Mouse (Mus musculus) neural tube, embryonic 13.5 days (tissue): ENCODE measurements around the gene Macf1. TPM values are rescaled to one million over a fixed set of nuclear protein-coding genes. Genes with fewer than 3 reads are reported as not detected.

Source experiments
- ATAC-seq: fragments of 200-750 bp; cut with Nextera tagmentation; 2 replicates; pipeline ENCODE4 v1.8.0; 2017; ENCODE audit warnings: low read depth, mild to moderate bottlenecking, moderate TSS enrichment, moderate library complexity
- H3K27ac ChIP-seq: fragments of 300-500 bp; sonication (generic); replicated peaks from 2 replicates; pipeline ENCODE4 v1.5.1; 2015; ENCODE audit warnings: moderate library complexity, mild to moderate bottlenecking, inconsistent platforms
- H3K27me3 ChIP-seq: fragments of 300-500 bp; sonication (generic); 2 replicates; pipeline ENCODE4 v1.6.1; 2015; ENCODE audit warnings: mild to moderate bottlenecking, inconsistent platforms
- H3K36me3 ChIP-seq: fragments of 300-500 bp; sonication (generic); 2 replicates; pipeline ENCODE4 v1.6.1; 2015; ENCODE audit warnings: mild to moderate bottlenecking, inconsistent platforms
- H3K4me1 ChIP-seq: fragments of 300-500 bp; sonication (generic); replicated peaks from 2 replicates; pipeline ENCODE4 v1.6.1; 2015; ENCODE audit warnings: inconsistent platforms
- H3K4me2 ChIP-seq: fragments of 300-500 bp; sonication (generic); 2 replicates; pipeline ENCODE4 v1.6.1; 2015; ENCODE audit warnings: inconsistent platforms, mild to moderate bottlenecking, moderate library complexity
- H3K4me3 ChIP-seq: fragments of 300-500 bp; sonication (generic); 2 replicates; pipeline ENCODE4 v1.5.1; 2015; ENCODE audit warnings: mild to moderate bottlenecking, inconsistent platforms
- H3K9ac ChIP-seq: fragments of 300-500 bp; sonication (generic); 2 replicates; pipeline ENCODE4 v1.6.1; 2015; ENCODE audit warnings: moderate library complexity, mild to moderate bottlenecking, inconsistent platforms
- H3K9me3 ChIP-seq: fragments of 300-500 bp; sonication (generic); 2 replicates; pipeline ENCODE4 v1.6.1; 2016; ENCODE audit warnings: inconsistent platforms
- WGBS: fragments of 180-500 bp; shearing (Covaris S2); methylation state at CpG from one replicate; pipeline ENCODE4 v1.1.7; 2015; 5-methylcytosine and 5-hydroxymethylcytosine counted together
- polyA plus RNA-seq: library from polyadenylated mRNA; unstranded; fragments of >200 nt; fragmentation: Nextera tagmentation; extraction: Ambion mirVana; gene quantifications from 2 replicates; pipeline ENCODE4 v1.2.1, GENCODE M21; 2015

The Macf1 gene
- polyA plus RNA-seq, 1 experiment from 2014 or later = 57.7 TPM

- Histone ChIP-seq H3K4me2 (no peak overlapping the region), H3K27me3 (no peaks in the 10 kb centered on the region), H3K36me3 (no peaks in the 10 kb centered on the region), H3K4me3 (no peak overlapping the region), H3K9me3 (0 out of 2 replicates have a peak, but pooled peaks cover 4% of the 10 kb centered on the region), H3K9ac (no peak overlapping the region), H3K27ac (peak overlapping the region; percentile 67), H3K4me1 (peaks cover 29% of the 10 kb centered on the region)
- 30% methylated on average over 5 of the region's 5 CpGs for WGBS
- ATAC-seq = peak; percentile 55; the same call in 1 of the 2 replicates
These were observed 78.2 kb downstream of the Macf1 start for GRCm38 (mm10) chr4:123605948-123606347.

GRCm38 (mm10) chr4:123605309-123605708, 78.9 kb downstream of the Macf1 start:
- H3K4me2 ChIP-seq = no peak overlapping the region
- 69% methylated on average over 1 of the region's 1 CpGs for WGBS
- no peak overlapping the region for H3K4me3 ChIP-seq
- ATAC-seq = no peak
- H3K27me3 ChIP-seq = no peaks in the 10 kb centered on the region
- peaks cover 30% of the 10 kb centered on the region for H3K4me1 ChIP-seq
- peak overlapping the region; percentile 67; the same call in 1 of the 2 replicates for H3K27ac ChIP-seq
- 0 out of 2 replicates have a peak, but pooled peaks cover 4% of the 10 kb centered on the region for H3K9me3 ChIP-seq
- H3K9ac ChIP-seq = no peak overlapping the region
- H3K36me3 ChIP-seq = no peaks in the 10 kb centered on the region

DNA sequence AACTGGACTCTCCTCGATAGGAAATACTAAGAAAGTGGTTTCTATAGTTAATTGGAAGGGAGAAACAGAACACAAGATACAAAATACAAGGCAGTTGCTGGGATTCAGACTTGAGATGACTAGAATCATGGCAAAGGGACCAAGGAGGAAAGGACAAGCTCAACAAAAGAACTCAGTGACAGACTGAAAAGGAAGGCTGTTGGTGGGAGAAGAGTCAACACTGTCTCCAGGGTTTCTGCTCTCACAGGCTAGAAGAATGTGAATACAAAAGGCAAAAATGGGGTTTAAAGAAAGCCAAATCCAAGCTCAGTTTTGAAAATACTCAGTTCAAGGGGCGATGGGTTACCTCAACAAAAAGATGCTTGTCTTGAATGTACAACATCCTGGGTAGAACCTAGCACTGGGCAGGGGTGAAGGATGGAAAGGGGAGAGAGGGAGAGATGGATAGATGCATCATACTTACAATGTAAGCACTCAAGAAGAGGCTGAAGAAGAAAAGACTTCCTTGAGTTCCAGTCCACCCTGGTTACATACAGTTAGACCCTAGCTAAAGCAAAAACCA, 81.4 kb downstream of the Macf1 start:
- WGBS = 76% methylated on average over 2 of the region's 2 CpGs
- Histone ChIP-seq H3K4me2 (no peak overlapping the region), H3K27ac (peak overlapping the region; percentile 59), H3K9ac (no peak overlapping the region), H3K27me3 (no peaks in the 10 kb centered on the region), H3K4me1 (peaks cover 42% of the 10 kb centered on the region), H3K4me3 (no peak overlapping the region), H3K36me3 (no peaks in the 10 kb centered on the region), H3K9me3 (0 out of 2 replicates have a peak, but pooled peaks cover 4% of the 10 kb centered on the region)
- ATAC-seq = no peak

- no peaks in the 10 kb centered on the region for H3K9me3 ChIP-seq
- H3K9ac ChIP-seq = no peak overlapping the region
- H3K4me3 ChIP-seq = no peak overlapping the region
- no peaks in the 10 kb centered on the region for H3K36me3 ChIP-seq
- WGBS = 74% methylated on average over 1 of the region's 1 CpGs
- H3K27ac ChIP-seq = no peak overlapping the region
- H3K4me1 ChIP-seq = peaks cover 45% of the 10 kb centered on the region
- ATAC-seq = no peak
- no peaks in the 10 kb centered on the region for H3K27me3 ChIP-seq
- H3K4me2 ChIP-seq = no peak overlapping the region
These were observed 83.1 kb downstream of the Macf1 start for GRCm38 (mm10) chr4:123601036-123601435.

GRCm38 (mm10) chr4:123598519-123599228, 85.5 kb downstream of the Macf1 start:
- no peak overlapping the region for H3K27ac ChIP-seq
- no peak for ATAC-seq

DNA sequence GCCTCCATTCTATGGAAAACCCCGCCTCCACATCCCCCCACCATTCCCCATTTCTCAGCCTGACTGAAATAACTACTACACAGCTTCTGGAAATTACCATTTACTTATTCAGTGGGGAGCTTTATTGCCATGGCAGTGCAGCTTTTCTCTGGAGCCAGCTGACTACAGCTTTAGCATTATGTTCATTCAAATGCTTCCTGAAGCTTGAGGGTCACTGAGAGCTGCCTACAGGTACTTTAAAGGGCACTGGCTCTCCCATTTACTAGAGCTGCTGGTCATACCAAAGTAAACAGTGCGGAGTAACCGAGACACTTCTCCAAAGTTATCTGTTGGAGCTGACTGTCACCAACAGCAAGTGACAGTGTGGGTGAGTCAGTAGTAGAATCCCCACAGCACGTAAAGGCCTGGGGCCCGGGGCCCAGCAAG, 89.8 kb downstream of the Macf1 start:
- Histone ChIP-seq H3K4me3 (no peak overlapping the region), H3K9me3 (no peaks in the 10 kb centered on the region), H3K4me2 (no peak overlapping the region), H3K36me3 (no peaks in the 10 kb centered on the region), H3K27ac (peak overlapping the region; percentile 73), H3K27me3 (no peaks in the 10 kb centered on the region), H3K4me1 (peaks cover 66% of the 10 kb centered on the region), H3K9ac (no peak overlapping the region)
- 37% methylated on average over 5 of the region's 5 CpGs for WGBS
- ATAC-seq = peak; percentile 27; the same call in 1 of the 2 replicates

More at GRCm38 (mm10) chr4:123598519-123599228, 85.5 kb downstream of the Macf1 start:
- peaks cover 51% of the 10 kb centered on the region for H3K4me1 ChIP-seq
- H3K4me2 ChIP-seq = no peak overlapping the region
- H3K36me3 ChIP-seq = no peaks in the 10 kb centered on the region
- no peak overlapping the region for H3K4me3 ChIP-seq
- H3K9me3 ChIP-seq = no peaks in the 10 kb centered on the region
- H3K27me3 ChIP-seq = no peaks in the 10 kb centered on the region
- 67% methylated on average over 11 of the region's 11 CpGs for WGBS
- no peak overlapping the region for H3K9ac ChIP-seq

GRCm38 (mm10) chr4:123593664-123594063, 90.5 kb downstream of the Macf1 start:
- H3K9ac ChIP-seq = no peak overlapping the region
- H3K9me3 ChIP-seq = no peaks in the 10 kb centered on the region
- H3K4me3 ChIP-seq = no peak overlapping the region
- H3K27me3 ChIP-seq = no peaks in the 10 kb centered on the region
- WGBS = 41% methylated on average over 3 of the region's 3 CpGs
- H3K36me3 ChIP-seq = no peaks in the 10 kb centered on the region
- ATAC-seq = no peak
- H3K27ac ChIP-seq = peak overlapping the region; percentile 73
- H3K4me2 ChIP-seq = no peak overlapping the region
- H3K4me1 ChIP-seq = peaks cover 64% of the 10 kb centered on the region

- Histone ChIP-seq H3K4me2 (no peak overlapping the region), H3K4me1 (peaks cover 58% of the 10 kb centered on the region), H3K4me3 (no peak overlapping the region), H3K9ac (no peak overlapping the region), H3K27ac (no peak overlapping the region), H3K9me3 (no peaks in the 10 kb centered on the region), H3K36me3 (no peaks in the 10 kb centered on the region), H3K27me3 (no peaks in the 10 kb centered on the region)
- 76% methylated on average over 5 of the region's 5 CpGs for WGBS
- no peak for ATAC-seq
These were observed 92.1 kb downstream of the Macf1 start for GRCm38 (mm10) chr4:123592046-123592445.

- ATAC-seq = no peak
- H3K27me3 ChIP-seq = no peaks in the 10 kb centered on the region
- no peak overlapping the region for H3K4me2 ChIP-seq
- no peak overlapping the region for H3K4me3 ChIP-seq
- 56% methylated on average over 4 of the region's 4 CpGs for WGBS
- H3K9ac ChIP-seq = no peak overlapping the region
- no peaks in the 10 kb centered on the region for H3K9me3 ChIP-seq
- no peak overlapping the region for H3K27ac ChIP-seq
- H3K36me3 ChIP-seq = no peaks in the 10 kb centered on the region
- H3K4me1 ChIP-seq = peaks cover 58% of the 10 kb centered on the region
These were observed 93.0 kb downstream of the Macf1 start for GRCm38 (mm10) chr4:123591026-123591635.

DNA sequence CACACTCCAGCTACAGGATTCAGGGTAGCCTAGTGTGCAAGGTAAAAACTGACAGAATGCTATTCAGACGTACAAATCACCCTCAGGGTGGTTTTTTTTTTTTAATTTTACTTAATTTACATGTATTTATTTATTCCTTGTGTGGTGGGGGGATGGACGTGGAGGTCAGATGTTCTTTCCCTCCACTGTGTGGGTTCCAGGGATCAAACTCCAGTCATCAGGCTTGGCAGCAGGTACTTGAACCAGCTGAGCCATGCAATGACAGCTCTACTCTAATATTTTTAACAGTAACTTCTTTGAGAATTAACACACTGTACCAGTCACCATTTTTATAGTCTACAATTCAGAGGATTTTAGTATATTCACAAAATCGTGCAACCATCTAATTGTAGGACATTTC, 94.7 kb downstream of the Macf1 start:
- ATAC-seq = no peak
- Histone ChIP-seq H3K9ac (no peak overlapping the region), H3K4me2 (no peak overlapping the region), H3K36me3 (no peaks in the 10 kb centered on the region), H3K4me1 (peaks cover 52% of the 10 kb centered on the region), H3K4me3 (no peak overlapping the region), H3K9me3 (no peaks in the 10 kb centered on the region), H3K27ac (peak overlapping the region; percentile 29; the same call in 1 of the 2 replicates), H3K27me3 (no peaks in the 10 kb centered on the region)
- WGBS = 58% methylated on average over 3 of the region's 3 CpGs

DNA sequence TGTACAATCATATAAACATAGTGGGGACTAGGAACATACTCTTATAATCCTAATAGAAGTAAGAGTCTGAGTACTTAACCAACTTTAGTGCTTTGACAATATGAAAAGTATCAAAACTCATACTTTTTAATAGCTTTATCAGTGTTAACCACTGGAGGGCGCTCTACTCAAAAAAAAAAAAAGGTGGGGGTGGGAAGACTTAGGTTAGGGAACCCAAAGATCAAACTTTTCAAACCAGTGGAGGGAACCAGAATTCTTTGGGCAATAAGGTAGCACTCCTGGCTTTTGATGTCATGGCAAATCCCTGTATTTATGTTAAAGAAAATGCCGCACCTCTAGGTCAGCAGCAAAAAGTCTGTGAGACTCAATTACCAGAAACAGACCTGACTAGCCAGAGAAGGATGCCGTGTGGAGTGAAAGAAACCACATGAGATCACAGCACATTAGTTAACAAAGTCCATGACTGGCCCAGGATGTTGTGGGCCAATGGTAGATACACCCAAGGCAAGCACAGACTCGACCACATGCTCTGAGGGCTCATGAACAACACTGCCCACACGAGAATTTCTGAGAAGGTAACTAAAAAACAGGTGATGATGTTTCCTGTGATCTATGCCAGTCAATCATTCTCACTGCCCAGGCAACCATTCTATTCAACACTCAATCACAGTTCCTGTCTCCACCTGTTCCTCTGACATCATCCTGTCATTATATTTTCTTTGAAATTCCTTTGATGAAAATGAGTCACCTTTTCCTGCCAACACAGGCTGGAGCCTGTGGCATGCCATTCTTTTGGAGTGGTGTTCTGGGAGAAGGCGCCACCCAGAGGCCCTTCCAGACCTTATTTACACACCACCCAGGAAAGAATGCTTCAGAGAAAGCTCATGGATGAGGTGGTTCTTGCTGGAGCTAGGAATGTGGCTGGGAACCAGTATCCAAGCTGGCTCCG, 95.5 kb downstream of the Macf1 start:
- H3K9me3 ChIP-seq = no peaks in the 10 kb centered on the region
- H3K9ac ChIP-seq = no peak overlapping the region
- no peaks in the 10 kb centered on the region for H3K36me3 ChIP-seq
- no peak for ATAC-seq
- WGBS = 44% methylated on average over 7 of the region's 7 CpGs
- H3K4me1 ChIP-seq = peaks cover 51% of the 10 kb centered on the region
- peak overlapping the region; percentile 42; the same call in 1 of the 2 replicates for H3K27ac ChIP-seq
- no peak overlapping the region for H3K4me2 ChIP-seq
- no peak overlapping the region for H3K4me3 ChIP-seq
- no peaks in the 10 kb centered on the region for H3K27me3 ChIP-seq
